Mouse (Mus musculus): ENCODE data around the gene Foxn1.

DNA sequence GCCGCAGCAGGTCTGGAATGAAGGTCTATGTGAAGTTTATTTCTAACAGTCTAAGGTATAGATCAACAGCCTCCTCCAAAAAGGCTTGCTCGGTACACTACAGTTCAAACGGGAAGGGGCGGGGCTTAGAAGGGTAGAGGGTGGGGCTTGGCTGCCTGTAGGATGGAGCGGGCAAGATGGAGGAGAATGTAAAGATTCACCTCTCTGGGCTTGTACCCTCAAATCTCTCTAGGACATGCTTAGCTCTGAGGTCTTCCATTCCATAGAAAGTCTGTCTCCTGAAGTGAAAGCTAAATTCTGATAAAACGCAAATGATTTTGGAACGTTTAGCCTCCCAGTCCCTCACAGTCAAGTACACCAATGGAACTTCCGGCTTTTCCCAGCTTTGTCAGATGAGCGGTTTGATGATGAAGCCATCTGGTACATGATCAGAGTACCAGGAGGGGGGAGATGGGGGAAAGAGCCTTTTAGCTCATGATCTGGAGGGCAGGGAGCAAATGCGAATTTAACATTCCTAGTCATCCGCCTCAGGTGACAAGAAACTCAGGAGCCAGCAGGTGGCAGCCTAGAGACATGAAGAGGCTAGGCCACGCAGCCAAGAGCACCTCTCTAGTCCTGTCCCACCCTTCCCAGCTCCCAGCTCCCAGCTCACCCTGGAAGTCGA lies 26.1 kb downstream of the Foxn1 start:
- TF ChIP-seq CTCF (IDR thresholded peaks at IDR 0.05; ENCODE audit: low read depth, low read length) (peak; percentile 76; the same call in 1 of the 2 replicates), POLR2A (IDR thresholded peaks at IDR 0.05; ENCODE audit: borderline replicate concordance, low read depth, low read length) (no peak)
